Mouse (Mus musculus): ENCODE measurements around the gene Zfp954.
"Not testable (repeated sequence)": the region's sequence is repeated elsewhere in the genome, so short reads cannot be mapped to it uniquely, and the experiment has no call there.

Zfp954 gene

GRCm38 (mm10) chr7:7120921-7121601 is at the start of gene Zfp954:
TSS of gene Zfp954 (minus strand) at chr7:7121488.
- peak; percentile 64 to 68 for DNase-seq (ENCODE audit: low read depth in 1 of 2, low spot score in 2 of 2)

- DNase-seq (ENCODE audit: low read depth in 1 of 2, low spot score in 2 of 2), result no peak
Observed at GRCm38 (mm10) chr7:7145991-7146608, 24.8 kb upstream of the Zfp954 start.

GRCm38 (mm10) chr7:7144215-7144614 is 22.9 kb upstream of the Zfp954 start:
- DNase-seq (ENCODE audit: low read depth in 1 of 2, low spot score in 2 of 2), result no peak

- no peak for DNase-seq (ENCODE audit: low read depth in 1 of 2, low spot score in 2 of 2)
Observed at GRCm38 (mm10) chr7:7136379-7136866, 15.1 kb upstream of the Zfp954 start, which contains the start of gene Zfp773. TSS of gene Zfp773 (minus strand) at chr7:7136755.

- DNase-seq (ENCODE audit: low read depth in 1 of 2, low spot score in 2 of 2), result no peak
Observed at GRCm38 (mm10) chr7:7132751-7133150, 11.5 kb upstream of the Zfp954 start.

- DNase-seq (ENCODE audit: low read depth in 1 of 2, low spot score in 2 of 2), result not testable (repeated sequence)
Observed at GRCm38 (mm10) chr7:7130491-7131124, 9.3 kb upstream of the Zfp954 start.

- DNase-seq (ENCODE audit: low read depth in 1 of 2, low spot score in 2 of 2), result no peak
Observed at GRCm38 (mm10) chr7:7121602-7121980, 303 bp upstream of the Zfp954 start.

- no peak for DNase-seq (ENCODE audit: low read depth in 1 of 2, low spot score in 2 of 2)
Observed at GRCm38 (mm10) chr7:7118441-7118840, 2.8 kb downstream of the Zfp954 start.

- DNase-seq (ENCODE audit: low read depth in 1 of 2, low spot score in 2 of 2), result no peak
Observed at GRCm38 (mm10) chr7:7108501-7108900, 12.8 kb downstream of the Zfp954 start.
